Mouse (Mus musculus) mesoderm, embryonic 11.5 days (tissue): ENCODE data around the gene Tmed8.
A peak's percentile ranks its signal among the peaks of the same experiment; 100 is the strongest.
"Not testable (repeated sequence)": the region's sequence is repeated elsewhere in the genome, so short reads cannot be mapped to it uniquely, and the experiment has no call there.

Experiments
- DNase-seq: peaks from one replicate; pipeline ENCODE4 v3.0.0-alpha.2; 2012; ENCODE audit warnings: low read depth, low spot score

Tmed8 gene

GRCm38 (mm10) chr12:87160310-87160709 lies 39.9 kb downstream of the Tmed8 start:
- DNase-seq = no peak

GRCm38 (mm10) chr12:87158099-87158498 lies 42.2 kb downstream of the Tmed8 start:
- no peak for DNase-seq

GRCm38 (mm10) chr12:87157361-87157760 lies 42.9 kb downstream of the Tmed8 start:
- DNase-seq = no peak

GRCm38 (mm10) chr12:87154448-87154847 lies 45.8 kb downstream of the Tmed8 start:
- DNase-seq = not testable (repeated sequence)

- DNase-seq = no peak
These were observed 50.8 kb downstream of the Tmed8 start for GRCm38 (mm10) chr12:87149471-87149870.

- DNase-seq = no peak
These were observed 52.1 kb downstream of the Tmed8 start for GRCm38 (mm10) chr12:87148136-87148535.

- DNase-seq = peak; percentile 95
These were observed 52.7 kb downstream of the Tmed8 start, which contains the start of gene Pomt2 for GRCm38 (mm10) chr12:87147395-87148089. Gene Pomt2 (minus strand): TSS chr12:87147968.

- DNase-seq = peak; percentile 92
These were observed 53.3 kb downstream of the Tmed8 start, which contains the start of gene Gstz1 for GRCm38 (mm10) chr12:87146966-87147365. Gene Gstz1 (plus strand): TSS chr12:87147165.

GRCm38 (mm10) chr12:87142156-87142555 lies 58.1 kb downstream of the Tmed8 start:
- no peak for DNase-seq

GRCm38 (mm10) chr12:87138768-87139167 lies 61.5 kb downstream of the Tmed8 start:
- no peak for DNase-seq

- DNase-seq = no peak
These were observed 61.9 kb downstream of the Tmed8 start for GRCm38 (mm10) chr12:87138342-87138701.

GRCm38 (mm10) chr12:87137439-87138341 lies 62.6 kb downstream of the Tmed8 start:
- DNase-seq = peak; percentile 41

- DNase-seq = no peak
These were observed 67.5 kb downstream of the Tmed8 start for GRCm38 (mm10) chr12:87132784-87133183.

GRCm38 (mm10) chr12:87132210-87132609 lies 68.0 kb downstream of the Tmed8 start:
- DNase-seq = no peak

GRCm38 (mm10) chr12:87131619-87132018 lies 68.6 kb downstream of the Tmed8 start:
- DNase-seq = peak; percentile 12

- no peak for DNase-seq
These were observed 69.1 kb downstream of the Tmed8 start for GRCm38 (mm10) chr12:87131181-87131580.

GRCm38 (mm10) chr12:87130224-87130623 lies 70.0 kb downstream of the Tmed8 start:
- DNase-seq = no peak

- no peak for DNase-seq
These were observed 73.0 kb downstream of the Tmed8 start for GRCm38 (mm10) chr12:87127256-87127655.

GRCm38 (mm10) chr12:87121918-87122589 lies 78.2 kb downstream of the Tmed8 start:
- no peak for DNase-seq
